11 mouse cellular contexts compared by ENCODE assay signal in genomic region chr10:23880695-23881094, GRCm38 (mm10). TPM values are rescaled to one million over a fixed set of nuclear protein-coding genes. Genes with fewer than 3 reads are reported as not detected.
DNase-seq lines count a peak whose midpoint lies in the region; TF ChIP-seq lines count a peak whose summit lies in the region.
"Had no signal": no experiment of that assay in that cellular context is flagged by ENCODE, and none has a peak within 500 bp of the region (broad histone marks: within the 10 kb centered on the region; RNA-seq: fewer than 3 reads in every experiment).

No protein-coding gene starts in this region.

- peak; percentile 53 for DNase-seq in adrenal gland, postnatal 10 days
- DNase-seq in adrenal gland, postnatal 4 days (ENCODE audit: low spot score in 2 of 2) = no peak
- peak in 1 of 2 experiments; percentile 18 for DNase-seq in layer of hippocampus, adult 2 months (ENCODE audit: low spot score in 2 of 2)
- DNase-seq in layer of hippocampus, postnatal 36 days = no peak
- peak; percentile 19 for DNase-seq in adipocyte (ENCODE audit: low spot score)
- peak; percentile 11 for DNase-seq in lung, postnatal 25 days (ENCODE audit: low spot score)
- no peak for DNase-seq in ovary, postnatal 14 days (ENCODE audit: low spot score)
- no peak for DNase-seq in yolk sac, embryonic 10.5 days (ENCODE audit: low spot score)
- DNase-seq: liver, embryonic 13.5 days had no signal

- H3K27ac ChIP-seq in layer of hippocampus, adult 2 months = no peak overlapping the region
- H3K27ac ChIP-seq: hindbrain, embryonic 12.5 days; liver, embryonic 13.5 days; neural tube, embryonic 12.5 days had no signal

- no peak overlapping the region for H3K4me3 ChIP-seq in layer of hippocampus, adult 2 months
- H3K4me3 ChIP-seq: hindbrain, embryonic 12.5 days; liver, embryonic 13.5 days; neural tube, embryonic 12.5 days had no signal

- peak; percentile 69 for TF ChIP-seq CTCF in layer of hippocampus, adult 2 months (conservative IDR thresholded peaks at IDR 0.05)

RNA-seq across cellular contexts. Expression of gene Vnn1, which starts 13.8 kb away (rescaled TPM):
- total RNA-seq in adrenal gland, postnatal 10 days (2021) = 10 to 100 TPM; 23.2 to 27.0 TPM
- total RNA-seq in adrenal gland, postnatal 4 days (2021) = 10 to 100 TPM; 50.0 to 52.2 TPM
- total RNA-seq in layer of hippocampus, adult 2 months (2021) = under 1 TPM in 1 of 2 experiments, not detected in 1; 0.20 TPM
- under 1 TPM in 1 of 2 experiments, not detected in 1; 0.17 TPM for total RNA-seq in layer of hippocampus, postnatal 36 days (2021)

RNA-seq across cellular contexts. Expression of gene Vnn3, which starts 29.4 kb away (rescaled TPM):
- total RNA-seq in adrenal gland, postnatal 10 days (2021) = 10 to 100 TPM; 23.1 to 37.7 TPM
- 10 to 100 TPM; 17.1 to 24.1 TPM for total RNA-seq in adrenal gland, postnatal 4 days (2021)
- total RNA-seq in layer of hippocampus, adult 2 months (2021) = under 1 TPM in 1 of 2 experiments, not detected in 1; 0.26 TPM
- total RNA-seq in layer of hippocampus, postnatal 36 days (2021) = under 1 TPM; 0.25 to 0.40 TPM

RNA-seq across cellular contexts. Expression of gene Taar1, which starts 39.5 kb away (rescaled TPM):
- total RNA-seq in adrenal gland, postnatal 10 days (2021) = not detected
- not detected for total RNA-seq in adrenal gland, postnatal 4 days (2021)
- total RNA-seq in layer of hippocampus, adult 2 months (2021) = not detected
- total RNA-seq in layer of hippocampus, postnatal 36 days (2021) = not detected

RNA-seq across cellular contexts. Expression of gene Taar2, which starts 57.7 kb away (rescaled TPM):
- not detected for total RNA-seq in adrenal gland, postnatal 10 days (2021)
- not detected for total RNA-seq in adrenal gland, postnatal 4 days (2021)
- not detected for total RNA-seq in layer of hippocampus, adult 2 months (2021)
- not detected for total RNA-seq in layer of hippocampus, postnatal 36 days (2021)

Comparison
In these comparisons a context has a peak if more than half of its experiments do, and no peak if none do; other contexts are left out.
1. DNase-seq: peak in adrenal gland, postnatal 10 days (single experiment), adipocyte (single experiment) and lung, postnatal 25 days (single experiment); none in adrenal gland, postnatal 4 days (0 of 2), layer of hippocampus, postnatal 36 days (0 of 2), ovary, postnatal 14 days (single experiment) and yolk sac, embryonic 10.5 days (single experiment).
2. RNA of gene Vnn1, which starts 13.8 kb away (total RNA-seq): 50.0 to 52.2 TPM in adrenal gland, postnatal 4 days and 23.2 to 27.0 TPM in adrenal gland, postnatal 10 days; 0.20 TPM in layer of hippocampus, adult 2 months and 0.17 TPM in layer of hippocampus, postnatal 36 days; every median in the first group is over 10 times any median in the second.
3. RNA of gene Vnn3, which starts 29.4 kb away (total RNA-seq): 23.1 to 37.7 TPM in adrenal gland, postnatal 10 days and 17.1 to 24.1 TPM in adrenal gland, postnatal 4 days; 0.25 to 0.40 TPM in layer of hippocampus, postnatal 36 days and 0.26 TPM in layer of hippocampus, adult 2 months; every median in the first group is over 10 times any median in the second.